Comparison of ENCODE assay signal across 8 mouse cellular contexts in the genomic region with DNA sequence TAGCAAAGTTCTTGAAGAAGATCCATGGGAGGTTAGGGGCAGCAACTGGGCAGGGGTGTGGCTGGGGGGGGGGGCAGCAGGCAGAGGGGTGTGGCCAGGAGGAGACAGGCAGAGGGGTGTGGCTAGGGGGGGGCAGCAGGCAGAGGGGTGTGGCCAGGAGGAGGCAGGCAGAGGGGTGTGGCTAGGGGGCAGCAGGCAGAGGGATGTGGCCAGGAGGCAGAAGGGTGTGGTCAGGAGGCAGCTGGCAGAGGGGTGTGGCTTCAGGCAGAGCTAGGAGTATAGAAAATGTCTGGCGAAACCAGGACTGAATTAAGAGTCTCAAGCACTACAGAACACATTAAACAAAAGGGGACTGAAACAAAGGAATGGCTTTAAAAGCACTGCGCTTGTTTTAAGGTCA. TPM values are rescaled to one million over a fixed set of nuclear protein-coding genes. Genes with fewer than 3 reads are reported as not detected.
DNase-seq lines count a peak whose midpoint lies in the region; ATAC-seq and TF ChIP-seq lines count a peak whose summit lies in the region.

No protein-coding gene starts in this region.

- H3K4me1 ChIP-seq in hindbrain, embryonic 10.5 days (replicated peaks): peaks cover 29% of the 10 kb centered on the region
- peaks cover 4% of the 10 kb centered on the region for H3K4me1 ChIP-seq in hindbrain, embryonic 16.5 days (ENCODE audit: control insufficient read depth, insufficient read depth, low read depth, low read length)
- H3K4me1 ChIP-seq in G1E (ENCODE audit: insufficient read depth, low read depth, low read length): peaks cover 21% of the 10 kb centered on the region
- peaks cover 9% of the 10 kb centered on the region; the same call in 1 of the 2 replicates for H3K4me1 ChIP-seq in lung, postnatal 0 days (ENCODE audit: insufficient read depth, low read depth, low read length)

- H3K4me2 ChIP-seq in hindbrain, embryonic 16.5 days (ENCODE audit: low read length): no peak overlapping the region
- H3K4me2 ChIP-seq in lung, postnatal 0 days (replicated peaks; ENCODE audit: low read depth, low read length): no peak overlapping the region

- no peaks in the 10 kb centered on the region for H3K36me3 ChIP-seq in hindbrain, embryonic 10.5 days
- H3K36me3 ChIP-seq in hindbrain, embryonic 16.5 days (ENCODE audit: control insufficient read depth, insufficient read depth, low read length): no peaks in the 10 kb centered on the region
- no peaks in the 10 kb centered on the region for H3K36me3 ChIP-seq in G1E (replicated peaks)
- H3K36me3 ChIP-seq in lung, postnatal 0 days (ENCODE audit: insufficient read depth, low read length): no peaks in the 10 kb centered on the region; the same call in 1 of the 2 replicates

- H3K4me3 ChIP-seq in hindbrain, embryonic 10.5 days: no peak overlapping the region
- no peak overlapping the region for H3K4me3 ChIP-seq in hindbrain, embryonic 16.5 days (ENCODE audit: low read length)
- no peak overlapping the region for H3K4me3 ChIP-seq in G1E (ENCODE audit: low read depth, low read length)
- H3K4me3 ChIP-seq in lung, postnatal 0 days (ENCODE audit: low read depth, low read length): no peak overlapping the region

- H3K27ac ChIP-seq in hindbrain, embryonic 10.5 days: 0 out of 2 replicates have a peak overlapping the region, but pooled peaks have one; percentile 3
- H3K27ac ChIP-seq in hindbrain, embryonic 16.5 days (ENCODE audit: low read depth, low read length): no peak overlapping the region
- H3K27ac ChIP-seq in lung, postnatal 0 days (ENCODE audit: low read length): no peak overlapping the region

- TF ChIP-seq CTCF in G1E (IDR thresholded peaks at IDR 0.05; ENCODE audit: low read depth, low read length): no peak
- TF ChIP-seq CTCF in lung, postnatal 0 days (IDR thresholded peaks at IDR 0.05): peak; percentile 16; the same call in 1 of the 2 replicates

- no peaks in the 10 kb centered on the region for H3K9me3 ChIP-seq in hindbrain, embryonic 10.5 days
- no peaks in the 10 kb centered on the region for H3K9me3 ChIP-seq in hindbrain, embryonic 16.5 days (ENCODE audit: control insufficient read depth, low read length)
- H3K9me3 ChIP-seq in G1E (replicated peaks): no peaks in the 10 kb centered on the region
- H3K9me3 ChIP-seq in lung, postnatal 0 days (ENCODE audit: low read length): no peaks in the 10 kb centered on the region

- 23% methylated on average over 2 of the region's 2 CpGs for WGBS in hindbrain, embryonic 10.5 days
- 10% methylated on average over 2 of the region's 2 CpGs for WGBS in hindbrain, embryonic 16.5 days
- 25% methylated on average over 2 of the region's 2 CpGs for WGBS in lung, postnatal 0 days

- H3K27me3 ChIP-seq in hindbrain, embryonic 10.5 days (ENCODE audit: insufficient read depth, poor library complexity, severe bottlenecking): peaks cover 2% of the 10 kb centered on the region; the same call in 1 of the 2 replicates
- no peaks in the 10 kb centered on the region for H3K27me3 ChIP-seq in hindbrain, embryonic 16.5 days (replicated peaks; ENCODE audit: control insufficient read depth, insufficient read depth, low read length)
- H3K27me3 ChIP-seq in G1E (ENCODE audit: insufficient read depth, low read length): peaks cover 8% of the 10 kb centered on the region; the same call in 1 of the 2 replicates
- H3K27me3 ChIP-seq in lung, postnatal 0 days (replicated peaks; ENCODE audit: insufficient read depth, low read length): no peaks in the 10 kb centered on the region

- ATAC-seq in hindbrain, embryonic 16.5 days: no peak
- ATAC-seq in G1E (ENCODE audit: extremely low read depth, insufficient number of reproducible peaks, low FRiP score, poor library complexity, severe bottlenecking): peak; percentile 84
- peak; percentile 69 for ATAC-seq in erythroblast, adult 5-6 weeks (replicated peaks; ENCODE audit: low FRiP score, poor library complexity, severe bottlenecking)
- peak; percentile 84 for ATAC-seq in lung, postnatal 0 days
- ATAC-seq in frontal cortex, adult (ENCODE audit: low TSS enrichment): no peak

- DNase-seq in hindbrain, embryonic 10.5 days (ENCODE audit: low spot score): peak; percentile 61
- peak; percentile 54 for DNase-seq in G1E (ENCODE audit: low spot score)
- DNase-seq in lung, postnatal 0 days (ENCODE audit: low spot score): peak; percentile 85
- no peak for DNase-seq in cerebellum, postnatal 25 days
- DNase-seq in layer of hippocampus, adult 9-11 months: no peak

- TF ChIP-seq EP300 in lung, postnatal 0 days (IDR thresholded peaks at IDR 0.05): no peak

- H3K9ac ChIP-seq in hindbrain, embryonic 16.5 days (ENCODE audit: low read depth, low read length): no peak overlapping the region
- H3K9ac ChIP-seq in lung, postnatal 0 days (replicated peaks; ENCODE audit: low read depth): no peak overlapping the region

RNA-seq across cellular contexts. Expression of a gene that starts 19.4 kb away (rescaled TPM):
- 0.12 TPM in 2 replicates for polyA plus RNA-seq in hindbrain, embryonic 10.5 days (2016; fragmentation: Nextera tagmentation; extraction: Ambion mirVana)
- polyA plus RNA-seq in hindbrain, embryonic 16.5 days (2015; fragmentation: Nextera tagmentation; extraction: Ambion mirVana): 0.34 TPM in 1 of 2 replicates, not detected in the other
- total RNA-seq in G1E (2014; fragmentation: Nextera tagmentation) (not detected in 2 replicates), G1E (2017) (not detected in 2 replicates)
- polyA plus RNA-seq in G1E (2012): not detected in 2 replicates
- total RNA-seq in erythroblast, adult 5-6 weeks (2015; ENCODE audit: low replicate concordance): not detected in 2 replicates
- not detected in 2 replicates for total RNA-seq in erythroblast, adult 5-6 weeks (2017; ENCODE audit: low replicate concordance)
- 0.26 and 0.37 TPM in 2 replicates for polyA plus RNA-seq in lung, postnatal 0 days (2015; fragmentation: Nextera tagmentation; extraction: Ambion mirVana)

RNA-seq across cellular contexts. Expression of a gene that starts 20.5 kb away (rescaled TPM):
- 0.61 and 0.64 TPM in 2 replicates for polyA plus RNA-seq in hindbrain, embryonic 10.5 days (2016; fragmentation: Nextera tagmentation; extraction: Ambion mirVana)
- polyA plus RNA-seq in hindbrain, embryonic 16.5 days (2015; fragmentation: Nextera tagmentation; extraction: Ambion mirVana): 2.3 and 2.5 TPM in 2 replicates
- total RNA-seq in G1E (2014; fragmentation: Nextera tagmentation): not detected in 2 replicates
- 0.05 and 0.06 TPM in 2 replicates for total RNA-seq in G1E (2017)
- 0.01 TPM in 1 of 2 replicates, not detected in the other for polyA plus RNA-seq in G1E (2012)
- total RNA-seq in erythroblast, adult 5-6 weeks (2015; ENCODE audit: low replicate concordance): not detected in 2 replicates
- total RNA-seq in erythroblast, adult 5-6 weeks (2017; ENCODE audit: low replicate concordance): not detected in 2 replicates
- 2.1 and 2.5 TPM in 2 replicates for polyA plus RNA-seq in lung, postnatal 0 days (2015; fragmentation: Nextera tagmentation; extraction: Ambion mirVana)

Comparison
In these comparisons a context has a peak if more than half of its experiments do, and no peak if none do; other contexts are left out.
1. DNase-seq: peak in hindbrain, embryonic 10.5 days (single experiment), G1E (single experiment) and lung, postnatal 0 days (single experiment); none in cerebellum, postnatal 25 days (0 of 2) and layer of hippocampus, adult 9-11 months (single experiment).
2. ATAC-seq: peak in G1E (single experiment), erythroblast, adult 5-6 weeks (single experiment) and lung, postnatal 0 days (single experiment); none in hindbrain, embryonic 16.5 days (single experiment) and frontal cortex, adult (single experiment).